Mouse (Mus musculus): ENCODE measurements around the gene Chst8. TPM values are rescaled to one million over a fixed set of nuclear protein-coding genes. Genes with fewer than 3 reads are reported as not detected.
A peak's percentile ranks its signal among the peaks of the same experiment; 100 is the strongest.

Chst8 gene
- total RNA-seq (2021) = 10 to 100 TPM; 16.8 to 17.6 TPM

- DNase-seq (ENCODE audit: extremely low spot score in 1 of 2, low spot score in 2 of 2) = peak; percentile 27 to 78
- intact Hi-C loops (cut with DNase I) = no loop called here
These were observed at the start of gene Chst8 for GRCm38 (mm10) chr7:34812531-34813111. TSS of gene Chst8 (minus strand) at chr7:34812711.

- intact Hi-C loops (cut with DNase I) = no loop called here
These were observed 45.8 kb upstream of the Chst8 start for GRCm38 (mm10) chr7:34858291-34858690.

DNA sequence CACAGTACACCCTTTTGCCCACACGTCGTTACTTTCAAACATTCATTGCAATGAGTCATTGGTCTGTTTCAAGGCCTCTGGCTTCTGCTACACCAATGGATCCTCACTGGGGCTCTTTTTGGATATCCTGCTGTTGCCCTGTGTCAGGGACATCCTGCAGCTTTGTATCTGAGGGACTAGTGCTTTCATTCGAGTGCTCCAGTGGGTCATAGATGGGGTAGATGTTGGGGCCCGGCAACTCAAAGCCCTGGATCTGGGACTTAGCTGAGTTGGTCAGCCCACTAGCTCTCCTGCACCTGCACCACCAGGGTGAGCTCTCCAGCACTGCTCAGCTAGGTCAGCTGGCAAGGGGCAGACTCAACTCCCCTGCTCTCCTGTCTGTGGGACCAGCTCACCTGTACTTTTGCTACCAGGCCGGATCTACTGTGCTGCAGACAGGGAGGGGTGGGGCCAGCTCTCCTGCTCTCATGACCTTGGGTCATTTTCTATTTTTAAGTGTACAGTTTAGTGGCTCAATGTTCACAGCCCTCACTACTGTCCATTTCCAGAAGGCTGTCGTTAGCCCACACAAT lies 42.4 kb upstream of the Chst8 start:
- no peak for DNase-seq (ENCODE audit: extremely low spot score in 1 of 2, low spot score in 2 of 2)
- intact Hi-C loops (cut with DNase I) = no loop called here

More at GRCm38 (mm10) chr7:34858291-34858690, 45.8 kb upstream of the Chst8 start:
- no peak for DNase-seq (ENCODE audit: extremely low spot score in 1 of 2, low spot score in 2 of 2)

GRCm38 (mm10) chr7:34853393-34853792 lies 40.9 kb upstream of the Chst8 start:
- no peak for DNase-seq (ENCODE audit: extremely low spot score in 1 of 2, low spot score in 2 of 2)
- intact Hi-C loops (cut with DNase I) = no loop called here

DNA sequence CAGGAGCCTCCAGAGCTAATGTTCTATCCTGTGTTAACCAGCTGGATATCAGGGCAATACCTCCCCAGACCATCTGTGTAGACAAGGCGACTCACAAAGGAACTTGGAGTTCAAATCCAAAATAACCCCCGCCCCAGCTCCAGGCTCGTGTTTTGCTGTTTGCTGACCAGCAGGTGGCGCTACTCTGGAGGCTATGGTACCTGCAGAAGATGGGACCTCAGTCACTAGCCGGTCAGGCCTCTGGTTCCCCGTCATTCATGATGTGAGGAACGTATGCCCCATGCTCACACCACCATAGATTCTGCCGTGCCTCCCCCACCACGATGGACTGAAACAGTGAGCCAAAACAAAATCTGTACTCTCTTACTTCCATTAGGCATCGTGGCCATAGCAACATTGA lies 37.1 kb upstream of the Chst8 start:
- intact Hi-C loops (cut with DNase I) = no loop called here

GRCm38 (mm10) chr7:34848811-34849210 lies 36.3 kb upstream of the Chst8 start:
- intact Hi-C loops (cut with DNase I) = no loop called here
- DNase-seq (ENCODE audit: extremely low spot score in 1 of 2, low spot score in 2 of 2) = no peak

More for the DNA sequence above, 37.1 kb upstream of the Chst8 start:
- DNase-seq (ENCODE audit: extremely low spot score in 1 of 2, low spot score in 2 of 2) = no peak

DNA sequence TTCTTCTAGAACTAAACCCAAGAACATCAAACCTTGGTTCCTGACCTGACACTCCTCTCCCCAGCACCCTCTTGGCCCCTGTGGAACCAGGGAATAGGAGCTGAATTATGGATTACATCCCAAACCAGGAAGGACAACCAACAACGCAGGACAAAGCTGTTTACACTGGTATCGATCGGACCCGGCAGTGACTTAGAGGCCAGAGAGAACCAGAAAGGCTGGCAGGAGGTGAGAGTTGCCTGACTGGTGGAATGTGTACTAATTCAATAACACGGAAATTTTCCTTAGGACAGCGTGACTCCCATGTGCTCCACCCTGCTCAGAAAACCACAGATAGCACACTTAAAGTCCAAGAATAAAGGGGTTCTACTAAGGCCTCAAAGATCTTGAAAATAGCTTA lies 35.4 kb upstream of the Chst8 start:
- no peak for DNase-seq (ENCODE audit: extremely low spot score in 1 of 2, low spot score in 2 of 2)
- intact Hi-C loops (cut with DNase I) = no loop called here

DNA sequence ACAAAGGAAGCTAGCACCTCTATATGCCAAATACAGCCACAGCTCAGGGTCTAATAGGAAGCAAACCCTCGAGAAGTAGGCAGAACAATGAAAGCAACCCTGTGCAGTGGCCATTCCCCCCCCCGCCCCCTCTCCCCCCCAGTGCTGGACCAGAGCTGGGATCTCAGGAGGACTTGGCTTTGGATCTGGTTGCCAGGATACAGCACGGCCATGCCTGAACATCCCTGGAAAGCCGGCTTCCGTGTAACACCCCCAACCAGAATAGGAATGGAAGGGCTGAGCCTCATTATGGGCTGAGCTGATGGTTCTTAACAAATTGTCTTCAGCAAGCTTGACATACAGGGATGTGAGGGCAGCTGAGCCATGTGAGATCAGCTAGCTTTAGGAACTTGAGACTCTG lies 34.9 kb upstream of the Chst8 start:
- intact Hi-C loops (cut with DNase I) = no loop called here
- DNase-seq (ENCODE audit: extremely low spot score in 1 of 2, low spot score in 2 of 2) = no peak

DNA sequence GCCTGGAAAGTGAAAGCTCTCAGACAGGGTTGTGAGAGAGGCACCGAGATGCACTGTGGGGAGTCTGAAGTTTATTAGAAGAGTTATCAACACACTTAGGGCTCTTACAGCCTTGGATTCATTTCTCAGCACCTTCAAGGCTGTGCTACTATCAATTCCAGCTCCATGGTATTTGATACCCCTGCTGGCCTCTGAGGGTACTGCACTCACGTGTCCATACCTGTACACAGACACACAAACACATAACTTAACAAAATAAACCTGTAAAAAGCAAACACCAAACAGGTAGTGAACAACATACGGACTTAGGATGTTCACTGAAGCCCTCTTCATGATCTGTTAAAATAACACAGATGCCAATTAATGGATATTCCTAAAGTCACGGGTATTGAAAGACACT lies 26.2 kb upstream of the Chst8 start:
- no peak for DNase-seq (ENCODE audit: extremely low spot score in 1 of 2, low spot score in 2 of 2)
- intact Hi-C loops (cut with DNase I) = no loop called here

DNA sequence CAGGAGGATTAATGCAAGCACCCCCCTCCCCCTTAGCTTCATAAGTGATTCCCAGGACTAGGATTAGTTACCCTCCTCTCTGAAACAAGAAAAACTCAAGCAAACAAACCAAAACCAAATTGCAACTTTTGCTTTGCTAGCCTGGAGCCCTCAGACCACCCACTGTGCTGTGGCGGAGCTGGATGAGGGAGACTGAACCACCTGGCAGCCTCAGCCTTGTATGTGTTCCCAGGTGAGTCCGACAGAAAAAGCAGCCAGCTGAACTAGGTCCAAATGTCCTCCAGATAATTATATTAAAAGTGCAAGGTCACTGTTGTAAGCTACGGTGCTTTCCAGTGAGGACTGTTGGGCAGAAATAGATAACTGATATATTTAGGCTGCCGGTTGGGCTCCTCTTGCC lies 25.7 kb upstream of the Chst8 start:
- DNase-seq (ENCODE audit: extremely low spot score in 1 of 2, low spot score in 2 of 2) = no peak
- intact Hi-C loops (cut with DNase I) = no loop called here

DNA sequence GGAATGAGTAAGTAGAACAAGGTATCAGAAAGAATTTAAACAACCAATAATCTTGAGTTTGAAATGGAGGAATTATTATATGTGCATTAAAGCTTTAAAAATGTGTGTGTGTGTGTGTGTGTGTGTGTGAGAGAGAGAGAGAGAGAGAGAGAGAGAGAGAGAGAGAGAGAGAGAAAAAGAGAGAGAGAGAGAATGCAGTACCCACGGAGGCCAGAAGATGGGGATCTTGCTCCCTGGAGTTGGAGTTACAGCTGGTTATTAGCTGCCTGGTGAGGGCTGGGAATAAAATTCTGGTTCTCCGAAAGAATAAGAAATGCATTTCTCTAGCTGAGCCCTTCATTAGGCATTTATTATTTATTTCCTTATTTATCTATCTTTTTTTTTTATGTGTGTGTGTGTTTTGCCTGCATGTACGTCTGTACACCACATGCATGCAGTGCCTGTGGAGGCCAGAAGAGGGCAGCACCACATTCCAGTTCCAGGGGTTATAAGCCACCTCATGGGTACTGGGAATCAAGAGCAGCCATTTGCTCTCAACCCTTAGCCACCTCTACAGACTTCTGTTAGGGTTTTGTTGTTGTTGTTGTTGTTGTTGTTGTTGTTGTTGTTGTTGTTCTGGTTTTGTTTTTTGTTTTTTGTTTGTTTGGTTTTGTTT lies 13.9 kb upstream of the Chst8 start:
- intact Hi-C loops (cut with DNase I) = no loop called here
- no peak for DNase-seq (ENCODE audit: extremely low spot score in 1 of 2, low spot score in 2 of 2)

- no peak for DNase-seq (ENCODE audit: extremely low spot score in 1 of 2, low spot score in 2 of 2)
- intact Hi-C loops (cut with DNase I) = no loop called here
These were observed 9.1 kb upstream of the Chst8 start for GRCm38 (mm10) chr7:34821587-34821986.

- intact Hi-C loops (cut with DNase I) = no loop called here
- DNase-seq (ENCODE audit: extremely low spot score in 1 of 2, low spot score in 2 of 2) = no peak
These were observed 8.0 kb upstream of the Chst8 start for GRCm38 (mm10) chr7:34820554-34820953.

GRCm38 (mm10) chr7:34819796-34820195 lies 7.3 kb upstream of the Chst8 start:
- intact Hi-C loops (cut with DNase I) = no loop called here
- no peak for DNase-seq (ENCODE audit: extremely low spot score in 1 of 2, low spot score in 2 of 2)

GRCm38 (mm10) chr7:34818660-34819059 lies 6.1 kb upstream of the Chst8 start:
- intact Hi-C loops (cut with DNase I) = no loop called here
- no peak for DNase-seq (ENCODE audit: extremely low spot score in 1 of 2, low spot score in 2 of 2)

DNA sequence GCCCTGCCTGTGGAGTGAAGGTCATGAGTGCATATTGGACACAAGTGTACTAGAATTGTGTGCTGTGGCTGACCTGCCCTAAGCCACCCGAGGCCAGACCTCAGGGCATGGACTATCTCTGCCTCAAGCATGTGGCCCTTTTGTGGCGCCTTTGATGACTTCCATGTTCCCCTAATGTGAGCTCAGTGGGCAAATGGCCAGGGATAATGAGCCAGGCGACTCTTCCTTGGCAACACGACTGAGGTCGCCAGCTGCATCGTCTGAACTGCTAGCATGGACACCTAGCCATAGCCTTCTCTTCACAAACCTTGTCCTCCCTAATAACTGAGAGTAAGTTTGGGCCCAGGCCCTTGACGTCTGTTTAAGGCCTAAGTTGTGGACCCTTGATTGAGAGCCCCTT lies 4.5 kb upstream of the Chst8 start:
- DNase-seq (ENCODE audit: extremely low spot score in 1 of 2, low spot score in 2 of 2) = no peak
- intact Hi-C loops (cut with DNase I) = no loop called here

GRCm38 (mm10) chr7:34814801-34815200 lies 2.3 kb upstream of the Chst8 start:
- intact Hi-C loops (cut with DNase I) = no loop called here
- DNase-seq (ENCODE audit: extremely low spot score in 1 of 2, low spot score in 2 of 2) = no peak

DNA sequence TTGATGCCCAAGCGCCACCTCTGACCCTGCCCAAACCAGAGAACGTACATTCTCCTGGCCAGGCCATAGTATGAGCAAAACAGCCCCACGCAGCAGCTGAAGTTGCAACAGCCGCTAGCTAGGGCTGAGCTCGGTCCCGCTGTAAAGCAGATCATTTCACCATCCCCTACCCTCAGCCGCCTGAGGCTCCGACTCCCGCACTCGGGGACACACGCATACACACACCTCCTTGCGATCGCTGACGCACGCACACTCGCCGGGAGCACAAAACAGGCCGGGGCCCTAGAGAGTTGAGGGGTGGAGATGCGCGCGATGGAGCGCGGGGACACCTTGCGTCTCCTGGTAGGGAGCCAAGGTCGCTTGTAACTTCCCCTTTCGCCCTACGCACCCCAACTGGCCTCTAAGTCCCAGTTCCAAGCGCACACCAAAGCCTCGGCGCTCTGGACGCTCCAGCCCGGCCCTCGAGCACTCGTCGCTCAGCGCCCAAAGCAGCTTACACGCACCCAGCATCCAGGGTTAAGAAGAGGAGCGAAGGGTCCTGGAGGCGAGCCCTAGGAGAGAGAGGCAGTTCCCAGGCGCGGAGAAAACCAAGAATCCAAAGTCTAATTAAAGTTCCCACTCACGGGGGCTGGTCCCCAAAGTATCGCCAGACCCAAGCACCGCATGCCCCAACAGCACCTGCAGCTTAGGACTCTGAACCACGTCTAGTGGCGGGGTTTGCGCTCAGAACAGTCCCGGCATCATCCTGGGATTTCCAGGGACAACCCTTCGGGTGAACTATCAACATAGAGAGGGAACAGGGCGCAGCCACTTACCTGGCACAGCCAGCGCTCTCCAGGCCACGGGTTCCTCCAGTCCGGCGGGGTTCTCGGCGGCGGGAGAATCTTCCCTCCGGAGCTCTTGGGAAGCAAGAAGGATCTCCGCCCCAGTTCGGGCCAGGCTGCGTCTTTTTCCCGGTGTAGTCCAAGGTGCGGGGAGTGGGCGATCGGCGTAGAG lies 682 bp downstream of the Chst8 start:
- intact Hi-C loops (cut with DNase I) = no loop called here
- peak in 1 of 2 experiments; percentile 36 for DNase-seq (ENCODE audit: extremely low spot score in 1 of 2, low spot score in 2 of 2)

DNA sequence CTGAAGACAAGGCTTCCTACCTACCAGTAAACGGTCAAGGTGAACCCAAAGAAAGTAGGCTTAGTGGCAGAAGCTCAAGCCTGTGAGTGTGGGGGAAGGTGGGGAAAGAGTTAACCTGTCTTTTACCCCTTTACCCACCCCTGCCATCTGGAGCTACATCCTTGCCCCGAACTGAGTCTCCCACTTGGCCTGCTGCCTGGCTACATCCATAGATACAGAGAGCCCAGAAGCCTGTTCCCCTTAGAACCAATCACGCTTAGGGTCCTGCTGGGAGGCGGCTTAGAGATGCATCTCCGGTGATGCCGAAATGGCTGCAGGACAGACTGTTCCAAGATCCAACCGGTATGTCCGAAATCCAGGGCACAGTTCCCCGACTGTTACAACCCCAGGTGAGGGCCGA lies 1.5 kb downstream of the Chst8 start:
- intact Hi-C loops (cut with DNase I) = no loop called here
- DNase-seq (ENCODE audit: extremely low spot score in 1 of 2, low spot score in 2 of 2) = no peak
